Mouse (Mus musculus): ENCODE results near the gene Orai3.

- TF ChIP-seq CTCF (IDR thresholded peaks at IDR 0.05; ENCODE audit: borderline replicate concordance, insufficient read depth, low read depth, low read length): no peak
- no peak for TF ChIP-seq POLR2A (IDR thresholded peaks at IDR 0.05; ENCODE audit: borderline replicate concordance, insufficient read depth, low read length)
Measured at GRCm38 (mm10) chr7:127767671-127768345, 1.8 kb upstream of the Orai3 start.
